Mouse (Mus musculus) midbrain, embryonic 12.5 days (tissue): ENCODE data around the gene Hist1h2bj. TPM values are rescaled to one million over a fixed set of nuclear protein-coding genes. Genes with fewer than 3 reads are reported as not detected.
A peak's percentile ranks its signal among the peaks of the same experiment; 100 is the strongest.
"Not testable (repeated sequence)": the region's sequence is repeated elsewhere in the genome, so short reads cannot be mapped to it uniquely, and the experiment has no call there.

Source experiments
- ATAC-seq: fragments of 200-750 bp; cut with Nextera tagmentation; 2 replicates; pipeline ENCODE4 v1.8.0; 2017; ENCODE audit warnings: low read depth, moderate TSS enrichment, moderate library complexity; ENCODE audit not compliant: low FRiP score
- H3K27ac ChIP-seq: fragments of 300-500 bp; sonication (generic); replicated peaks from 2 replicates; pipeline ENCODE4 v1.5.1; 2016; ENCODE audit warnings: mild to moderate bottlenecking
- H3K27me3 ChIP-seq: fragments of 300-500 bp; sonication (generic); 2 replicates; pipeline ENCODE4 v1.6.1; 2016; ENCODE audit warnings: mild to moderate bottlenecking
- H3K36me3 ChIP-seq: fragments of 300-500 bp; sonication (generic); 2 replicates; pipeline ENCODE4 v1.6.1; 2016
- H3K4me1 ChIP-seq: fragments of 300-500 bp; sonication (generic); 2 replicates; pipeline ENCODE4 v1.6.1; 2016
- H3K4me2 ChIP-seq: fragments of 300-500 bp; sonication (generic); replicated peaks from 2 replicates; pipeline ENCODE4 v1.6.1; 2016; ENCODE audit warnings: mild to moderate bottlenecking, moderate library complexity
- H3K4me3 ChIP-seq: fragments of 300-500 bp; sonication (generic); 2 replicates; pipeline ENCODE4 v1.5.1; 2016; ENCODE audit warnings: mild to moderate bottlenecking
- H3K9ac ChIP-seq: fragments of 300-500 bp; sonication (generic); replicated peaks from 2 replicates; pipeline ENCODE4 v1.6.1; 2016; ENCODE audit warnings: mild to moderate bottlenecking, moderate library complexity
- H3K9me3 ChIP-seq: fragments of 300-500 bp; sonication (generic); 2 replicates; pipeline ENCODE4 v1.6.1; 2016; ENCODE audit warnings: mild to moderate bottlenecking
- WGBS: fragments of 180-500 bp; shearing (Covaris S2); methylation state at CpG from one replicate; pipeline ENCODE4 v1.1.7; 2016; 5-methylcytosine and 5-hydroxymethylcytosine counted together
- polyA plus RNA-seq: library from polyadenylated mRNA; unstranded; fragments of >200 nt; fragmentation: Nextera tagmentation; extraction: Ambion mirVana; gene quantifications from 2 replicates; pipeline ENCODE4 v1.2.1, GENCODE M21; 2016

Gene Hist1h2bj
- polyA plus RNA-seq, 1 experiment from 2014 or later, result 15.4 TPM

DNA sequence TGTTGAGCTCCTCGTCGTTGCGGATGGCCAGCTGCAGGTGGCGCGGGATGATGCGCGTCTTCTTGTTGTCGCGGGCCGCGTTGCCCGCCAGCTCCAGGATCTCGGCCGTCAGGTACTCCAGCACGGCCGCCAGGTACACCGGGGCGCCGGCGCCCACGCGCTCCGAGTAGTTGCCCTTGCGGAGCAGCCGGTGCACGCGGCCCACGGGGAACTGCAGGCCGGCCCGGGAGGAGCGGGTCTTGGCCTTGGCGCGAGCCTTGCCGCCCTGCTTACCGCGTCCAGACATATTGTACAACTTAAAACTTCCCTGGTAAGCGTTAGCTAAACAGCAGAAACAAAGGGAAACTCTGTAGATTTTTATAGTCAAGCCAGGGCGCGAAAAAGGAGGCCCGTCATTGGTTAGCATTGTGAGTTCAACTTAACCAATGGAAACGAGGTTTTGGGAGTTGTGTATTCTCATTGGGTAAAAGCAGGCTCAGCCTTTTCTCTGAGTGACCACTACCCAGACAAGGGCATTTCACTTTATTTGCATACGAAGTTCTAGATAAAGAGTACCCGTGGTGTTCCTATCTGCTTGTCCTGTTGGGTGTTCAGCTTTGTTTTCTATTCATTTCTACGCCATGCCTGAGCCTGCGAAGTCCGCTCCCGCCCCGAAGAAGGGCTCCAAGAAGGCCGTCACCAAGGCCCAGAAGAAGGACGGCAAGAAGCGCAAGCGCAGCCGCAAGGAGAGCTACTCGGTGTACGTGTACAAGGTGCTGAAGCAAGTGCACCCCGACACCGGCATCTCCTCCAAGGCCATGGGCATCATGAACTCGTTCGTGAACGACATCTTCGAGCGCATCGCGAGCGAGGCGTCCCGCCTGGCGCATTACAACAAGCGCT, 7.5 kb upstream of the Hist1h2bj start, which contains the start of the genes Hist1h2ah and Hist1h2bk:
Gene Hist1h2ah (minus strand): TSS at position 302 of the 882 bp plus-strand sequence.
Gene Hist1h2bk (plus strand): TSS at position 604 of the 882 bp plus-strand sequence.
- not testable (repeated sequence) for H3K27me3 ChIP-seq, H3K36me3 ChIP-seq, H3K9me3 ChIP-seq
- ATAC-seq, result peak; percentile 97
- Histone ChIP-seq H3K27ac (peak within 1 kb of the TSS; percentile 85), H3K4me1 (peaks cover 28% of the 10 kb centered on the region), H3K4me2 (peak within 1 kb of the TSS; percentile 67), H3K4me3 (peak within 1 kb of the TSS; percentile 43), H3K9ac (peak within 1 kb of the TSS; percentile 65)
- WGBS, result 0% methylated on average over 26 of the region's 69 CpGs

DNA sequence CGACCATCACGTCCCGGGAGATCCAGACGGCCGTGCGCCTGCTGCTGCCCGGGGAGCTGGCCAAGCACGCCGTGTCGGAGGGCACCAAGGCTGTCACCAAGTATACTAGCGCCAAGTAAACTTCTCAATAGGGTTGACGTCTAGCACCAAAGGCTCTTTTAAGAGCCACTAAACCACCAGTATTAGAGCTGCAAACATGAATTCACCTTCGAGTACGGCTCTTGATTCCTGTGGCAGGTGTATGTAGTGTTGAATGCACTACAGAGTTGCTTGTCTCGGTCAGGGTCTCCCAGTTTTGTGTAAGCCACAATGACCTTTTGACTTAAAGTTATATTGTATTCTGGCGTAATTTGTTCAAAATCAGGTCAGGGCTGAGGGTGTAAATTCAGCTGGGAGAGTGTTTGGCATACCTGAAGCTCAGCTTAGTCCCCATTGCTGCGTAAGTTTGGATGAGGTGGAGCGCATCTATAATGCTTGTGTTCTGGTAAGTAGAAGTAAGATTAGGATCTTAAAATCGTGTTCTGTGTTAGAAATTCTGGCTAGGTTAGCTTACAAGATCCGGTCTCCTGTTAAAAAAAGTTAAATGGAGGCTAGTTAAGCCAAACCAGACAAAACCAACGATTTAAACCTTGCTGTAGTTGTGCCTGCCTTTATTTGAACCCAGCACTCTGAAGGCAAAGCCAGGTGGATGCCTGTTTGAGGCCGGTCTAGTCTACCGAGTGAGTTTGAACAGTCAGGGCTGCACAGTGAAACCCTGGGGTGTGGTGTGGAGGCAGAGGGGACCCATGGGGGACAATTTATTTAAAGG, 6.7 kb upstream of the Hist1h2bj start:
- peak overlapping the region; percentile 38 for H3K4me3 ChIP-seq
- H3K27me3 ChIP-seq, result no peaks in the 10 kb centered on the region
- H3K4me2 ChIP-seq, result peak overlapping the region; percentile 67
- H3K4me1 ChIP-seq, result peaks cover 30% of the 10 kb centered on the region
- no peaks in the 10 kb centered on the region for H3K36me3 ChIP-seq
- ATAC-seq, result peak; percentile 25
- H3K9me3 ChIP-seq, result no peaks in the 10 kb centered on the region
- peak overlapping the region; percentile 54 for H3K9ac ChIP-seq
- WGBS, result 2% methylated on average over 22 of the region's 23 CpGs
- H3K27ac ChIP-seq, result peak overlapping the region; percentile 83

DNA sequence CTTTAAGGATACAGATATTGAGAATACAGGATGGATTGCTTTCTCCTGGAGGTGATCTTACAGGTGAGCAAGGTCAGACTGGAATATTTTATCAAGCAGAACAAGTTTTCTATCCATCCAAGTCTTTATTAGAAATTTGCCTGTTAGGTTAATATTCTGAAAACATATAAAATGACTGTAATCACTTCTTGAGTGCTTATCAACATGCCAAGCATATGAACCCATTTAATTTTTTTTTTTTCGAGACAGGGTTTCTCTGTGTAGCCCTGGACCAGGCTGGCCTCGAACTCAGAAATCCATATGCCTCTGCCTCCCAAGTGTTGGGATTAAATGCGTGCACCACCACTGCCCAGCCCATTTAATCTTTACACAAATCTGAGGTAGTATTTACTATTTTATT, 6.0 kb upstream of the Hist1h2bj start:
- Histone ChIP-seq H3K4me1 (peaks cover 32% of the 10 kb centered on the region), H3K9me3 (no peaks in the 10 kb centered on the region), H3K36me3 (no peaks in the 10 kb centered on the region), H3K27me3 (no peaks in the 10 kb centered on the region), H3K4me2 (peak overlapping the region; percentile 67), H3K27ac (peak overlapping the region; percentile 83), H3K9ac (no peak overlapping the region; the same call in 1 of the 2 replicates), H3K4me3 (0 out of 2 replicates have a peak overlapping the region, but pooled peaks have one; percentile 38)
- 53% methylated on average over 3 of the region's 3 CpGs for WGBS
- no peak for ATAC-seq

DNA sequence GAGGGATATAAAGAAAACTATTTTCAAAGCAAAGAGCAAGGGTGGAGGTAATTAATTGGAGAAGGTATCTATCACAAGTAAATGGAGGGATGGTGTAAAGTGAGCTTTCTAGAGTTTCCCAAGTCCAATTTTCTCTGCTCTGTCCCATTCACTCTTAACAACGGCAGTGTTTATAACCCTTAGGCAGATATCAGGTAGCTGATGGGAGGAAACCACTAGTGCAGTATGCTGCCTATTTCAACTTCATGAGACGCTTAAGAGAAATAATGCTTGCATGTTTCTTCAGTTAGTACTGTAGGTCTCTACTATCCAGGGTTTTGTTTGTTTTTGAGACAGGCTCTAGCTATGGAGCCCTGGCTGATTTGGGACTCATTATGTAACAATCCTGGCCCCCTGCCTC, 5.6 kb upstream of the Hist1h2bj start:
- Histone ChIP-seq H3K27me3 (no peaks in the 10 kb centered on the region), H3K4me2 (0 out of 2 replicates have a peak overlapping the region, but pooled peaks have one; percentile 11), H3K9ac (no peak overlapping the region), H3K9me3 (no peaks in the 10 kb centered on the region), H3K4me3 (no peak overlapping the region), H3K27ac (peak overlapping the region; percentile 22), H3K4me1 (peaks cover 36% of the 10 kb centered on the region), H3K36me3 (no peaks in the 10 kb centered on the region)
- ATAC-seq, result no peak
- WGBS, result 84% methylated on average over 2 of the region's 2 CpGs

DNA sequence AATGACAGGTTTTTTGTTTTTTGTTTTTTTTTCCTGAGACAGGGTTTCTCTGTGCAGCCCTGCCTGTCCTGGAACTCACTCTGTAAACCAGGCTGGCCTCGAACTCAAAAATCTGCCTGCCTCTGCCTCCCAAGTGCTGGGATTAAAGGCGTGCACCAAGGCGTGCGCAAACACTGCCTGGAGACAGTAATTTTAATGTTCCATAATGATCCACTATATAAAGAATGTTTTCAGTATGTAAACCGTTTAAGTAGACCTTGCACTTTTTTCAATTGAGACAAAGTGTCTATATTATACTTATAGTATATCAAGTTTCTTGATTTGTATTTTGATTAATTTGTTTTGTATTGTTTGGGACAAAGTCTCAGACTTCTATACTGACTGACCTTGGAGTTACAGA, 3.6 kb upstream of the Hist1h2bj start:
- 63% methylated on average over 5 of the region's 5 CpGs for WGBS
- Histone ChIP-seq H3K4me1 (peaks cover 34% of the 10 kb centered on the region), H3K27ac (0 out of 2 replicates have a peak overlapping the region, but pooled peaks have one; percentile 89), H3K27me3 (no peaks in the 10 kb centered on the region), H3K4me3 (no peak overlapping the region), H3K4me2 (no peak overlapping the region), H3K36me3 (no peaks in the 10 kb centered on the region), H3K9ac (no peak overlapping the region), H3K9me3 (no peaks in the 10 kb centered on the region)
- no peak for ATAC-seq

DNA sequence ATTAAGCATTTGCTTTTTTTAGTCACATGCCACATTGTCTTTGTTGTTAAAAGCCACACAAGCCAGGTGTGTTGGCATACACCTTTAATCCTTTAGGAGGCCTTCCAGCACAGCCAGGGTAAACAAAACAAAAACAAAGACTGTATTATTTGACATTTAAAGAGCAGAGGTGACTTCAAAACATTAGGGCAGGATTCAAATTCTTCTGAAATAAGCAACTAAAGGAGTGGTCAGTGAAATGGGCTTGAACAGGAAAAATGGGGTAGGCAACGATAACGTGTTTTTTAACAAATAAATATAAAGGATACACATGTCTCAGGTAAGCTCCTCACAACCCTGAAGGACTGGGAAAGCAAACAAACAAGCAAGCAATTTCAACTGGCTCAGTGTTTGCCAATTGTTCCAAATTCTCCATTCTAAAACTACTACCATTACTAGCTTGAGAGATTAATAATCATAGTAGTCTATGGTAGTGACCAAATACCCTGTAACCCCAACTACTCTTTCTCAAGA, 3.0 kb upstream of the Hist1h2bj start:
- Histone ChIP-seq H3K9ac (peak overlapping the region; percentile 47), H3K36me3 (no peaks in the 10 kb centered on the region), H3K4me2 (peak overlapping the region; percentile 65), H3K9me3 (no peaks in the 10 kb centered on the region), H3K4me1 (peaks cover 29% of the 10 kb centered on the region), H3K27ac (peak overlapping the region; percentile 89), H3K4me3 (peak overlapping the region; percentile 44), H3K27me3 (no peaks in the 10 kb centered on the region)
- 10% methylated on average over 2 of the region's 2 CpGs for WGBS
- no peak for ATAC-seq

DNA sequence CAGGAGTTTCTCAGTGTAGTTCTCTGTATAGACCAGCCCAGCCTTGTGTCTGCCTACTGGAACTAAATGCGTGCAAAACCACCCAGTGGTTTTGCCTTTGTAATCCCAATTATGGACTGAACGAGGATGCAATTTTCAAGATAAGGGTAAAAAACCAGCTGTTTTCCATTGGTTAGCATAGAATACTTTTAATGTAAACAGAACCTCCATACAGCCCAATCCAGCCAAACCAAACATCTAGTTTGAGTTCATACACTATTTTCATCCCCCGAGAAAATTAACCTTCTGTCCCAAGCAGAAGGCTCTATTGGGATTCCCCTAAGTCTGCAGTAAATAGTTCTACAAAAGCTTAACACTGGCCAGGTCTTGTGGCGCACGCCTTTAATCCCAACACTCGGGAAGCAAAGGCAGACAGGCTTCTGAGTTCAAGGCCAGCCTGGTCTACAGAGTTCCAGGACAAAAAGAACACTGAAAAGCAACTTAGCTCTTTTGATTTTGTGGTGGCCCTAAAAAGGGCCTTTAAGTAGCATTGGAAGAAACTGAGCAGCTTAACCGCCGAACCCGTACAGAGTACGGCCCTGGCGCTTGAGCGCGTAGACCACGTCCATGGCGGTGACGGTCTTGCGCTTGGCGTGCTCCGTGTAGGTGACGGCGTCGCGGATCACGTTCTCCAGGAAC, 2.4 kb upstream of the Hist1h2bj start:
- ATAC-seq, result peak; percentile 4; the same call in 1 of the 2 replicates
- peak overlapping the region; percentile 44 for H3K4me3 ChIP-seq
- no peaks in the 10 kb centered on the region for H3K36me3 ChIP-seq
- H3K9me3 ChIP-seq, result no peaks in the 10 kb centered on the region
- H3K4me2 ChIP-seq, result peak overlapping the region; percentile 65
- H3K4me1 ChIP-seq, result peaks cover 29% of the 10 kb centered on the region
- H3K27ac ChIP-seq, result peak overlapping the region; percentile 89
- no peaks in the 10 kb centered on the region for H3K27me3 ChIP-seq
- H3K9ac ChIP-seq, result peak overlapping the region; percentile 47
- under 1% methylated on average over 24 of the region's 24 CpGs for WGBS

DNA sequence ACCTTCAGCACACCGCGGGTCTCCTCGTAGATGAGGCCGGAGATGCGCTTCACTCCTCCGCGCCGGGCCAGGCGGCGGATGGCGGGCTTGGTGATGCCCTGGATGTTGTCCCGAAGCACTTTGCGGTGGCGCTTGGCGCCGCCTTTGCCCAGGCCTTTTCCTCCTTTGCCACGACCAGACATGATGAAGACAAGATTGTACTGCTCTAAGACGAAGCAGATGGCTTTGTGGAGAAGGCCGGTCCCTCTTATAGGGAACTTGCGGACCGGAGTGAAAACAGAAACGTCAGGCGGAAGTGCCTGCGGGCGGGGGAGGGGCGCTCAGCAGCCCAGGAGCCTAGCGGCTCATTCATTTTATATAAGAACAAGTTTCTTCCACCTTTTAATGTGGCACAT, 1.9 kb upstream of the Hist1h2bj start, which contains the start of gene Hist1h4i:
Gene Hist1h4i (minus strand): TSS at position 221 of the 395 bp plus-strand sequence.
- peak; percentile 57 for ATAC-seq
- H3K36me3 ChIP-seq, result not testable (repeated sequence)
- WGBS, result under 1% methylated on average over 22 of the region's 27 CpGs

DNA sequence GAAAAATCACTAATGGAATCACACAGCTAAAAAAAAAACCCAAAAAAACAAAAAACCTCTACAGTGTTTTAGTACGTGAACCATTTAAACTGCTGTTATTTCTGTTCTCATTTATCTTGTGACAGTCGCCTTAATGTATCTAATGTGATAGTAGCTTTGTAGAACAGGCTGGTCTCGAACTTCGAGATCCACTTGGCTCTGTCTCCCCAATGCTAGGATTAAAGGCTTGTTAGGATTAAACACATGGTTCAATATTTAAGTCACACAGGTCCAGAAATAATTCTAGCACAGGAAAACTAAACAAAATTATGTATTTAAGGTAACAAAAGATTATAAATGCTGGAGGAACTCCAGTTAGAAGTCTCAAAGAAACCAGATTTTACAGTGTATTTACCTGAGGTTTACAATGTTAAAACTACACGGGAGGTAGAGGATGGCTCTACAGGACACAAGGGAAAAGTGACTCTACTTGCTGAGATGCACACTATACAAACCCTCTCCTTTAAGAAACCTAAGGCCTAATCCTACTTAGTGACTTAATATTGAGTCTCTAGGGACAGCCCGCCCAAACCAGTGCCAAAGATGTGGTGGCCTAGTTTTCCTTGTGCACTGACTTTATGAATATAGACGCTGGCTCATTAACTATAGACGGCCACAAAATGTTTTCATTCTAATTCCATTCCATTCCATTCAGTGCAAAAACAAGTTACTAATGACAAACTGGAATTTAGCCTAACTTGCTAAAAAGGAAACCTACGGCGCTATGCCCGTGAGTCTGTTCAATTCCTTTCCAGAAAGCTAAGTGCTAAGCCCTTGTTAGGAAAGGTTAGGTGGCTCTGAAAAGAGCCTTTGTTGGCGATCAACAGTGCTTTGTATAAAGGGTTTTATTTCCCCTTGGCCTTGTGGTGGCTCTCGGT, 1.1 kb upstream of the Hist1h2bj start:
- peak overlapping the region; percentile 61 for H3K9ac ChIP-seq
- H3K9me3 ChIP-seq, result no peaks in the 10 kb centered on the region
- no peaks in the 10 kb centered on the region for H3K36me3 ChIP-seq
- H3K4me1 ChIP-seq, result peaks cover 21% of the 10 kb centered on the region
- H3K4me3 ChIP-seq, result peak overlapping the region; percentile 41
- no peak for ATAC-seq
- H3K27me3 ChIP-seq, result no peaks in the 10 kb centered on the region
- H3K27ac ChIP-seq, result peak overlapping the region; percentile 93
- 1% methylated on average over 13 of the region's 13 CpGs for WGBS
- peak overlapping the region; percentile 65 for H3K4me2 ChIP-seq

More for the DNA sequence above, 1.9 kb upstream of the Hist1h2bj start, which contains the start of gene Hist1h4i:
- peak within 1 kb of the TSS; percentile 65 for H3K4me2 ChIP-seq
- H3K27ac ChIP-seq, result peak within 1 kb of the TSS; percentile 93
- H3K9me3 ChIP-seq, H3K27me3 ChIP-seq: not testable (repeated sequence)
- H3K4me3 ChIP-seq, result peak within 1 kb of the TSS; percentile 44
- peaks cover 28% of the 10 kb centered on the region for H3K4me1 ChIP-seq
- peak within 1 kb of the TSS; percentile 61 for H3K9ac ChIP-seq
